Mouse (Mus musculus) liver, embryonic 12.5 days (tissue): ENCODE measurements at regions not wholly inside any gene's neighbourhood (a gene's known extent, or its start where the extent isn't known, plus 50 kb on each side); places are given as distances from the start of the nearest gene placed in this dataset.
"Not testable (repeated sequence)": the region's sequence is repeated elsewhere in the genome, so short reads cannot be mapped to it uniquely, and the experiment has no call there.

ENCODE experiments used
- ATAC-seq: fragments of 200-750 bp; cut with Nextera tagmentation; 2 replicates; pipeline ENCODE4 v1.8.0; 2017; ENCODE audit warnings: moderate number of reproducible peaks, mild to moderate bottlenecking, moderate library complexity
- H3K27ac ChIP-seq: fragments of 300-500 bp; sonication (generic); 2 replicates; pipeline ENCODE4 v1.5.1; 2016; ENCODE audit warnings: mild to moderate bottlenecking
- H3K27me3 ChIP-seq: fragments of 300-500 bp; sonication (generic); replicated peaks from 2 replicates; pipeline ENCODE4 v1.6.1; 2016; ENCODE audit warnings: mild to moderate bottlenecking, moderate library complexity
- H3K36me3 ChIP-seq: fragments of 300-500 bp; sonication (generic); 2 replicates; pipeline ENCODE4 v1.6.1; 2016; ENCODE audit warnings: mild to moderate bottlenecking, moderate library complexity
- H3K4me1 ChIP-seq: fragments of 300-500 bp; sonication (generic); 2 replicates; pipeline ENCODE4 v1.6.1; 2016
- H3K4me2 ChIP-seq: fragments of 300-500 bp; sonication (generic); 2 replicates; pipeline ENCODE4 v1.6.1; 2016; ENCODE audit warnings: mild to moderate bottlenecking, moderate library complexity
- H3K4me3 ChIP-seq: fragments of 300-500 bp; sonication (generic); 2 replicates; pipeline ENCODE4 v1.5.1; 2016; ENCODE audit warnings: mild to moderate bottlenecking, moderate library complexity
- H3K9ac ChIP-seq: fragments of 300-500 bp; sonication (generic); 2 replicates; pipeline ENCODE4 v1.6.1; 2016; ENCODE audit warnings: mild to moderate bottlenecking, moderate library complexity
- H3K9me3 ChIP-seq: fragments of 300-500 bp; sonication (generic); replicated peaks from 2 replicates; pipeline ENCODE4 v1.6.1; 2016; ENCODE audit warnings: mild to moderate bottlenecking, moderate library complexity
- whole genome bisulfite sequencing: fragments of 180-500 bp; shearing (Covaris S2); methylation state at CpG from one replicate; pipeline ENCODE4 v1.1.7; 2016; ENCODE audit not compliant: insufficient replicate concordance; 5-methylcytosine and 5-hydroxymethylcytosine counted together

DNA sequence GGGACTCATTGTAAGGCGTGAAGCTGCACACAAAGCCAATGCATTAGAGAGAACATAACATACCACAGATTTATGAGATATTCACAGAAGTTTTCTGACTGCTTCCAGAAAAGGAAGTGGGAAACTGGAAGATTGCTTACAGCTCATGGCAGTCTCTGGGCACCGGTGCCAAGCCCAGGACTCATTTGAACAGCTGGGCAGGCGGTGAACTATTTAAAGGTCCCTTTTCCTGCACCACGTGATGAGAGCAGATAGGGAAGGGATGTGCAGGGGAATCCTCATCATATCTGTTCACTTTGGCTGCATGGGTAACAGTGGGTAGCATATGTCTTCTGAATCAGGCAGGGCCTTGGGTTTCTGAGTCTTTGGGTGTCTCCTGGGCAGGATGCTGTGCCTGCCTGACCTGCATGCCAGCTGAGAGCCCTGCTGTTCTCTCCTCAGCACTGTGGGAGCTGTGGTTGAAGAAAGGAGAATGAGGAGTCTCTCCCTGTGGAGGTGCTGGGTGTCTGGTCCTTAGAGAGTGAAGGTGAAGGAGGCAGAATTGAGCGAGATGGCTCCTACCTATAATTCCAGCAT, 123.5 kb downstream of the Cyld start:
- Histone ChIP-seq H3K27me3 (no peaks in the 10 kb centered on the region), H3K4me2 (no peak overlapping the region), H3K9ac (no peak overlapping the region), H3K4me3 (no peak overlapping the region), H3K4me1 (no peaks in the 10 kb centered on the region), H3K27ac (no peak overlapping the region), H3K9me3 (peaks cover 8% of the 10 kb centered on the region; the same call in 1 of the 2 replicates), H3K36me3 (no peaks in the 10 kb centered on the region)
- 65% methylated on average over 5 of the region's 5 CpGs for WGBS
- no peak for ATAC-seq

- Histone ChIP-seq H3K4me2 (no peak overlapping the region), H3K36me3 (no peaks in the 10 kb centered on the region), H3K27ac (no peak overlapping the region), H3K4me3 (no peak overlapping the region), H3K4me1 (no peaks in the 10 kb centered on the region), H3K9me3 (no peaks in the 10 kb centered on the region), H3K9ac (no peak overlapping the region), H3K27me3 (no peaks in the 10 kb centered on the region)
- ATAC-seq = no peak
- 64% methylated on average over 5 of the region's 5 CpGs for WGBS
Measured at GRCm38 (mm10) chr8:88816461-88816860, 119.6 kb downstream of the Cyld start.

DNA sequence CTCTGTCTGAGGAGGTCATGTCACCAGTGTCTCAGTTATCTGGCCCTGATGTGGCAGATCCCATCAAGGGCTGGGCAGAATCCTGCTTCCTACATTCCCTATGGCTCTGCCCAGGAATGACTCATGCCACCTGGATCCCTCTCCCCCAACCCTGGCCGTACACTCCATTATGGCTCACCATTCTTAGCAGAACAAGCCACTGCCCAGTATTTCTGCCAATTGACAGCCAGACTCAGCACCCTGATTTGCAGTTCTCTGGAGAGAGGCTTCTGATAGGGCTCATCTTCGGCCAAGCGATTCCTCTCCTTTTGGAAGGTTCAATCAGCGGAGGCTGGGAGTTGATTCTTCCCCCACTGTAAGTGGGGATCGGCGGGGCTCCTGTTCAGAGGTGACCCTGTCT, 117.4 kb downstream of the Cyld start:
- H3K4me1 ChIP-seq = no peaks in the 10 kb centered on the region
- no peaks in the 10 kb centered on the region for H3K9me3 ChIP-seq
- H3K27ac ChIP-seq = no peak overlapping the region
- no peak overlapping the region for H3K4me3 ChIP-seq
- ATAC-seq = no peak
- 76% methylated on average over 6 of the region's 6 CpGs for WGBS
- no peak overlapping the region for H3K4me2 ChIP-seq
- no peak overlapping the region for H3K9ac ChIP-seq
- no peaks in the 10 kb centered on the region for H3K36me3 ChIP-seq
- no peaks in the 10 kb centered on the region for H3K27me3 ChIP-seq

GRCm38 (mm10) chr8:88812901-88813676, 116.3 kb downstream of the Cyld start:
- no peaks in the 10 kb centered on the region for H3K9me3 ChIP-seq
- no peak overlapping the region for H3K4me2 ChIP-seq
- H3K36me3 ChIP-seq = no peaks in the 10 kb centered on the region
- H3K27me3 ChIP-seq = no peaks in the 10 kb centered on the region
- 60% methylated on average over 27 of the region's 27 CpGs for WGBS
- no peak overlapping the region for H3K4me3 ChIP-seq
- no peak overlapping the region for H3K27ac ChIP-seq
- ATAC-seq = no peak
- no peaks in the 10 kb centered on the region for H3K4me1 ChIP-seq
- H3K9ac ChIP-seq = no peak overlapping the region

DNA sequence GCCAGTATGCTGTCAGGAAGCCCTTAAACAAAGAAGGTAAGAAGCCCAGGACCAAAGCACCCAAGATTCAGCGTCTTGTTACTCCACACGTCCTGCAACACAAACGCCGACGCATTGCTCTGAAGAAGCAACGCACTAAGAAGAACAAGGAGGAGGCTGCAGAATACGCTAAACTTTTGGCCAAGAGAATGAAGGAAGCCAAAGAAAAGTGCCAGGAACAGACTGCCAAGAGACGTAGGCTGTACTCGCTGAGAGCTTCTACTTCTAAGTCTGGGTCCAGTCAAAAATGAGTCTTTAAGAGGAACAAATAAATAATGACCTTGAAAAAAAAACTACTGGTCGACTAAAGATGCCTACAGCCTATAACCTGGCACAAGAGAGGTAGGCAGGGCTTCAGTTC, 110.0 kb downstream of the Cyld start:
- not testable (repeated sequence) for H3K9me3 ChIP-seq, H3K4me3 ChIP-seq, H3K9ac ChIP-seq, H3K27ac ChIP-seq, H3K36me3 ChIP-seq, H3K4me2 ChIP-seq, H3K4me1 ChIP-seq, ATAC-seq, H3K27me3 ChIP-seq
- WGBS = 83% methylated on average over 10 of the region's 10 CpGs
